Mouse (Mus musculus) testis, adult 2 months (tissue): ENCODE results near the gene Gdpd5. TPM values are rescaled to one million over a fixed set of nuclear protein-coding genes. Genes with fewer than 3 reads are reported as not detected.

Experiments
- H3K27ac ChIP-seq: fragments of 200-500 bp; 2 replicates; pipeline ENCODE4 v1.5.1; 2012; ENCODE audit warnings: low read depth, low read length; ENCODE audit not compliant: control insufficient read depth, insufficient read depth
- H3K27me3 ChIP-seq: fragments of 200-500 bp; 2 replicates; pipeline ENCODE4 v1.6.1; 2012; ENCODE audit warnings: mild to moderate bottlenecking, low read length, moderate library complexity; ENCODE audit not compliant: control insufficient read depth, insufficient read depth
- H3K36me3 ChIP-seq: fragments of 200-500 bp; 2 replicates; pipeline ENCODE4 v1.6.1; 2012; ENCODE audit warnings: mild to moderate bottlenecking, low read length; ENCODE audit not compliant: control insufficient read depth, insufficient read depth
- H3K4me1 ChIP-seq: fragments of 200-500 bp; 2 replicates; pipeline ENCODE4 v1.6.1; 2012; ENCODE audit warnings: low read length; ENCODE audit not compliant: control insufficient read depth, insufficient read depth
- H3K4me3 ChIP-seq: fragments of 200-500 bp; 2 replicates; pipeline ENCODE4 v1.5.1; 2012; ENCODE audit warnings: low read depth, mild to moderate bottlenecking, low read length, moderate library complexity, mixed read lengths; ENCODE audit not compliant: control insufficient read depth
- CTCF ChIP-seq: fragments of 200-500 bp; IDR thresholded peaks from 2 replicates; pipeline ENCODE4 v1.5.1; 2012; ENCODE audit warnings: low read depth, mild to moderate bottlenecking, inconsistent platforms, low read length, moderate library complexity; ENCODE audit not compliant: control insufficient read depth, insufficient read depth, insufficient replicate concordance
- POLR2A ChIP-seq: fragments of 200-500 bp; IDR thresholded peaks from 2 replicates; pipeline ENCODE4 v1.6.1; 2012; ENCODE audit warnings: low read depth, mild to moderate bottlenecking, inconsistent platforms, low read length, moderate library complexity; ENCODE audit not compliant: control insufficient read depth
- polyA plus RNA-seq: library from polyadenylated mRNA; depleted of rRNA; stranded (reverse); fragments of >200 nt; gene quantifications from 2 replicates; pipeline ENCODE4 v1.2.3, GENCODE M21; 2012

The Gdpd5 gene
- polyA plus RNA-seq, 1 experiment, result 9.9 TPM

DNA sequence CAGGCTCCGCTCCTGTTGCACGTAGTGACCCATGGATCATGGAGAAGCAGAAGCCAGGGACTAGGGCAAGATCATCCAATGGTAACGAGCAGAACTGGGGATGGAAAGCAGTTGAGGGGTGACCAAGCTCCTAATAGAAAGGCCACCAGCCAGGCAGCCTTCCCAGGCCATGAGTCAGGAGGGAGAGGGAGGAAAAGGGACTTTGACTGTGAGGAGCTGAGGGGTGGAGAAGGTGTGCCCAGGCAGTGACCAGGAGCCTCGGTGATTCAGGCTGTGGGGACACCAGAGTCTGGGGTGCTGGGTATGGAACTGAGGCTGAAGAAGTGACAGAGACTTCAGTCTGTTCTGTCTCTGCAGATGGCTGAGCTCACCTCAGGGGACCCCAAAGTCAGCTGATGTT lies 44.5 kb downstream of the Gdpd5 start:
- no peak overlapping the region for H3K27ac ChIP-seq

DNA sequence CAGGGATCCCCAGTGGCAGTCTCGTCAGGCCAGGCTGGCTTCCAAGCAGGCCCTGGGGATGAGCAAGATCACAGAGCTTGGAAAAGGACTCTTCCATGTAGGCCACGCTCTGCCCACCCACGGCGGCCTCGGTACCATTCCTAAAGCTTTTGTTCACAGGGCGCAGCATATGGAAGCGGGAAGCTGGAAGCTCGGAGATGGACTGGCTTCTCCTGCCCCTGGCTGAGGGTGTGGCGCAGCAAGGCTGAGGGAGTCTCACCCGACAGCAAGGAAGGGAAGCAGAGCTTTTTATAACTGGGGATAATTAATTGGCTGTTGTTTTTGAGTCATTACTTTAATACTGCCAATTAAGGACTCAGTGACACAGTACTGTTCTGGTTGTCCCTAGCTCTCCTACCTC lies 45.8 kb downstream of the Gdpd5 start:
- no peak for TF ChIP-seq POLR2A
- no peak for TF ChIP-seq CTCF
- Histone ChIP-seq H3K36me3 (no peaks in the 10 kb centered on the region), H3K27me3 (no peaks in the 10 kb centered on the region), H3K4me1 (no peaks in the 10 kb centered on the region), H3K27ac (no peak overlapping the region), H3K4me3 (no peak overlapping the region)

More for the DNA sequence above, 44.5 kb downstream of the Gdpd5 start:
- TF ChIP-seq CTCF, result no peak
- no peak for TF ChIP-seq POLR2A
- H3K27me3 ChIP-seq, result no peaks in the 10 kb centered on the region
- H3K4me1 ChIP-seq, result no peaks in the 10 kb centered on the region
- no peak overlapping the region for H3K4me3 ChIP-seq
- H3K36me3 ChIP-seq, result no peaks in the 10 kb centered on the region

DNA sequence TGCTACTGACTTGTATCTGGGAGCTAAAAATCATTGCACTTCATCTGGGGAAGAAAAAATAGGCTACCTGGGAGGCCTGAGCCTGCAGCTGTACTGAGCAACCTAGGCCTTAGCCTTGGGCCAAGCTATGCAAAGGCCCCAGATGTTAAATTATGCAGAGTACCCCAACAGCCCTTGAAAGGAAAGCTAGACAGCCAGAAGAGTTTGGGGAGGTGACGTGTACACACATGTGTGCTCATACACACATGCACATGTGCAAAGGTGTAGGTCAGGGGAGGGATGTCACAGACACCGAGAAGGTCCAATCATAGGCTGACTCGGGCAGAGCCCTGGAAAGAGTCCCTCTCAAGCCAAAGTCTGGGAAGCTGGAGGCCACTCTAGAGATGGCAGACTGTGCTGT lies 46.8 kb downstream of the Gdpd5 start:
- no peak overlapping the region for H3K4me3 ChIP-seq
- no peaks in the 10 kb centered on the region for H3K36me3 ChIP-seq
- no peaks in the 10 kb centered on the region for H3K4me1 ChIP-seq
- no peaks in the 10 kb centered on the region for H3K27me3 ChIP-seq
- TF ChIP-seq POLR2A (no peak), CTCF (no peak)
- no peak overlapping the region for H3K27ac ChIP-seq

DNA sequence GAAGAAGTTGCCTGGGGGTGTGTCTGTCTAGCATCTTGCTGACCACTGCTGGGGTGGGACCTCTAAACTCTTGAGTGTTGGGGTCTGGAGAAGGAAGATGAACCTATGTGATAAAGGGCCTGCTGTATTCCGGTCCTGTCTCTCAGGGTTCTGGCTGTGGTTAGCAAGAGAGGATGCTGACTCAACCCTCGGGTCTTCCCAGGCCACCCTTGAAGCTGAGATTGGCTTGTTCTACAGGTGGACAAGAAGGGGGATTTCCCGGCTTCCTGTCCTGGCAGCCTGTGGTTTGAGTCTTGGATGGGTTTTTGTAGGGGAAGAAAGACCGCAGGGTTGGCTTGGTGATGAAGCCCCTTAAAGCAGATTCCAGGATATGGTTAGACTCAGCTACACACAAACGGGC lies 47.6 kb downstream of the Gdpd5 start:
- TF ChIP-seq CTCF (no peak), POLR2A (no peak)
- no peaks in the 10 kb centered on the region for H3K36me3 ChIP-seq
- H3K27me3 ChIP-seq, result no peaks in the 10 kb centered on the region
- no peaks in the 10 kb centered on the region for H3K4me1 ChIP-seq
- H3K4me3 ChIP-seq, result no peak overlapping the region
- H3K27ac ChIP-seq, result no peak overlapping the region

DNA sequence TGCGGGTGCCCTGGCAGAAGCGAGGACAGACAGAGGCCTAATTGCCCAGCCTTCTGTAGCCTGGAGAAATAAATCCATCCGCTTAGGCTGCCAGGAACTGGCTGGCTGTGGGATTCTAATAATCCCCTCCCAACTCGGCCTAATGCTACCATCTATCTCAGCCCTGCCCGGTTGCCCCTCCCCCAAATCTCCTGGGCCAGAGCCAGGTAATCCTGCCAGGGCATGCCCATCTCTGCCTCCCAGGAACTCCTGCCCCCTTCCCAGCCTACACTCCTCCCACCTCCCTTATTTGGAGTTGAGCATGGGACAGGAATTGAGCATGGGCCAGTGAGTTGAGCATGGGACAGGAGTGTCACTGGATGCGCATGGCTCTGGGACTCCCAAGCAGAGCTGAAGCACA lies 48.6 kb downstream of the Gdpd5 start:
- Histone ChIP-seq H3K4me3 (no peak overlapping the region), H3K36me3 (no peaks in the 10 kb centered on the region), H3K27ac (no peak overlapping the region), H3K4me1 (no peaks in the 10 kb centered on the region), H3K27me3 (no peaks in the 10 kb centered on the region)
- TF ChIP-seq POLR2A, result no peak
- TF ChIP-seq CTCF, result no peak

DNA sequence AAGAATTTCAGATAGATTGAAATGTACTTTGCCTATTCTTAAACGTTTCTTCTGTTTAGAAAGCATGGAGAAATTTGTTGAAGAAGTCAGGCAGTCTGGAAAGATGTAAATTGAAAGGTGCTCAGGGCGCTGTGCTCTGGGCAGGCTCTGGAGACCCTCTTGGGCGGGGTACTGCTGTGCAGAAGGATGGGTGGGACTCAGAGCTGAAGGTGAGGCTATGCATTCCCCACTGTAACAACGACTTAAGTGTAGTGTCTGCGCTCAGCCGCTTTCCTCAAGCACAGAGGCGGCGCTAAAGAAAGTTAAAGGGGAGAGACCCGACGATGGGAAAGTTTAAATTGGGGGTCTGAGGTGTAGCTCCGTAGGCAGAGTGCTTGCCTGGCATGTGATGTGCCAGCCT lies 49.0 kb downstream of the Gdpd5 start:
- H3K27ac ChIP-seq, result no peak overlapping the region
- no peaks in the 10 kb centered on the region for H3K4me1 ChIP-seq
- H3K27me3 ChIP-seq, result no peaks in the 10 kb centered on the region
- H3K36me3 ChIP-seq, result no peaks in the 10 kb centered on the region
- TF ChIP-seq CTCF, result no peak
- no peak for TF ChIP-seq POLR2A
- no peak overlapping the region for H3K4me3 ChIP-seq

DNA sequence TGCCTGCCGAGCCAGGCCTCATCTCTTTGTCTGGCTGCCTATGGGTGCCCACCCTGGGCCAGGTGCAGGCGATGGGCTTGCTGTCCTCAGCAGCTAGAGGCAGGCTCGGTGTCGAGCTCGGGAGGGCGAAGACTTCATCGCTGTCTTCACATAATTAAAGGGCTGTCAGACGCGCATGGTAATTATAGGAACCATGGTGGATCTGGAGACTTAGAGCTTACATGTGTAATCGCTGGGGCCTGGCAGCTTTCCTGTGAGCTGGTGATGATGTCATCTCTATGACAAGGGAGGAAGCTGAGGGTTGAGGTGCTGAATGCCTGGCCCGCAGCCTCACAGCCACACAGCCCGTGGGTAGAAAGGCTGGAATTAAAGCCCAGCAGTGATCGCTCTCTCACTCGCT lies 51.0 kb downstream of the Gdpd5 start:
- Histone ChIP-seq H3K27me3 (no peaks in the 10 kb centered on the region), H3K27ac (no peak overlapping the region)

DNA sequence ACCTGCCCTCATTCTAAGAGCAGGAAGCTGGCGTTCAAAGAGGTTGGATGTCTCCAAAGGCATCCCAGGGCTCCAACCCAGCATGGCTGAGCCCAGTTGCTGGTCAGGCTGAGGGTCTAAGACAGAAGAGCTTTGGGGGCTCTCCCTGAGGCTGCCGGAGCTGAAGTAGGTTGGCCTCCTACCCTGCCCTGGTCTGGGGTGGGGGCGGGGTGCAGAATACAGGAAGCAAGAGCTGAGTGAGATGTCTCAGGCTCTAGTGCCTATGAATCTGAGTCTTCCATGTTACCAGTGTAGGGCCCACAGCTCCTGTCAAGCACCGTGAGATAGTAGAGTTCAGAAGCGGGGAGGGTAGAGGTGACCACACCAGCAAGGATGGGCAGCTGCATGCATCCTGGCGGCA lies 51.6 kb downstream of the Gdpd5 start:
- no peaks in the 10 kb centered on the region for H3K4me1 ChIP-seq
- no peak overlapping the region for H3K27ac ChIP-seq
- no peaks in the 10 kb centered on the region for H3K36me3 ChIP-seq

More for the DNA sequence above, 51.0 kb downstream of the Gdpd5 start:
- TF ChIP-seq POLR2A (no peak), CTCF (no peak)
- Histone ChIP-seq H3K4me3 (no peak overlapping the region), H3K36me3 (no peaks in the 10 kb centered on the region), H3K4me1 (no peaks in the 10 kb centered on the region)

More for the DNA sequence above, 51.6 kb downstream of the Gdpd5 start:
- no peak overlapping the region for H3K4me3 ChIP-seq
- H3K27me3 ChIP-seq, result no peaks in the 10 kb centered on the region
- TF ChIP-seq POLR2A, result no peak
- TF ChIP-seq CTCF, result no peak
